Mouse (Mus musculus) kidney, postnatal 0 days (tissue): ENCODE measurements around the gene Hamp2. TPM values are rescaled to one million over a fixed set of nuclear protein-coding genes. Genes with fewer than 3 reads are reported as not detected.
A peak's percentile ranks its signal among the peaks of the same experiment; 100 is the strongest.

Experiments used
- ATAC-seq: fragments of 200-750 bp; cut with Nextera tagmentation; replicated peaks from 2 replicates; pipeline ENCODE4 v1.8.0; 2017; ENCODE audit warnings: low read depth, moderate number of reproducible peaks, moderate TSS enrichment, moderate library complexity; ENCODE audit not compliant: low FRiP score
- DNase-seq: peaks from one replicate; pipeline ENCODE4 v3.0.0-alpha.2; 2016; ENCODE audit warnings: low spot score
- H3K27ac ChIP-seq: fragments of 300-500 bp; sonication (generic); 2 replicates; pipeline ENCODE4 v1.5.1; 2014; ENCODE audit warnings: mild to moderate bottlenecking
- H3K27me3 ChIP-seq: fragments of 300-500 bp; sonication (generic); 2 replicates; pipeline ENCODE4 v1.6.1; 2014; ENCODE audit warnings: low read length, mixed read lengths; ENCODE audit not compliant: insufficient read depth
- H3K36me3 ChIP-seq: fragments of 300-500 bp; sonication (generic); 2 replicates; pipeline ENCODE4 v1.6.1; 2014; ENCODE audit warnings: low read length, mixed read lengths; ENCODE audit not compliant: insufficient read depth
- H3K4me1 ChIP-seq: fragments of 300-500 bp; sonication (generic); replicated peaks from 2 replicates; pipeline ENCODE4 v1.6.1; 2014; ENCODE audit warnings: antibody characterized with exemption, low read length, mixed read lengths; ENCODE audit not compliant: insufficient read depth
- H3K4me2 ChIP-seq: fragments of 300-500 bp; sonication (generic); 2 replicates; pipeline ENCODE4 v1.6.1; 2014; ENCODE audit warnings: mild to moderate bottlenecking, low read length, moderate library complexity, mixed read lengths
- H3K4me3 ChIP-seq: fragments of 300-500 bp; sonication (generic); replicated peaks from 2 replicates; pipeline ENCODE4 v1.5.1; 2014; ENCODE audit warnings: low read depth, low read length
- H3K9ac ChIP-seq: fragments of 300-500 bp; sonication (generic); 2 replicates; pipeline ENCODE4 v1.6.1; 2014; ENCODE audit warnings: low read depth, low read length
- H3K9me3 ChIP-seq: fragments of 300-500 bp; sonication (generic); replicated peaks from 2 replicates; pipeline ENCODE4 v1.6.1; 2016; ENCODE audit warnings: low read length, inconsistent platforms, mixed read lengths
- CTCF ChIP-seq: IDR thresholded peaks from 2 replicates; pipeline ENCODE4 v1.5.1; 2016; ENCODE audit warnings: antibody characterized with exemption, low read depth, mild to moderate bottlenecking, moderate library complexity
- WGBS: fragments of 180-500 bp; shearing (Covaris S2); extraction: QIAGEN DNeasy Blood & Tissue Kit; methylation state at CpG from one replicate; pipeline ENCODE4 v1.1.7; 2014; 5-methylcytosine and 5-hydroxymethylcytosine counted together
- polyA plus RNA-seq: library from polyadenylated mRNA; unstranded; fragments of >200 nt; fragmentation: Nextera tagmentation; extraction: Ambion mirVana; gene quantifications from 2 replicates; pipeline ENCODE4 v1.2.1, GENCODE M21; 2015

Gene Hamp2
- polyA plus RNA-seq, 1 experiment from 2014 or later, result not detected

DNA sequence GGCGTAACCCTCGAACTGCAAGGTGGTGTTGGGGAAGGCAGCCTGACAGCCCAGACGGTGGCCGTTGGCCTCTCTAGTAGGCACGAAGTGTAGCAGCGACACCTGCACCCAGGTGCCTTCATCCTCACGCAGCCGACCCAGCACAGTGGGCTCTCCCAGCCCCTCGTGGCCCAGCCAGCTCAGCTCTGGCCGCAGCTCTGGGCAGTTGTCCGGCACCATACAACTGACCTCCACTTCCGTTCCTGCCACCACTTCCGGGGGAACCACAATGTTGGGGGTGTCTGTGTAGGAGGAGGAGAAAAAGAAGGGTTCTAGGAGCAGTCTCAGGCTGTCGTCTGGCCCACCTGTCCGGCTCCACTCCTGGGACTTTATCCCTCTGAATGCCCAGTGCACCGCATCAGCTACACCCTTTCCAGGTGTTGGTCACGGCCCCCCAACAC is 15.5 kb downstream of the Hamp2 start:
- TF ChIP-seq CTCF, result no peak

DNA sequence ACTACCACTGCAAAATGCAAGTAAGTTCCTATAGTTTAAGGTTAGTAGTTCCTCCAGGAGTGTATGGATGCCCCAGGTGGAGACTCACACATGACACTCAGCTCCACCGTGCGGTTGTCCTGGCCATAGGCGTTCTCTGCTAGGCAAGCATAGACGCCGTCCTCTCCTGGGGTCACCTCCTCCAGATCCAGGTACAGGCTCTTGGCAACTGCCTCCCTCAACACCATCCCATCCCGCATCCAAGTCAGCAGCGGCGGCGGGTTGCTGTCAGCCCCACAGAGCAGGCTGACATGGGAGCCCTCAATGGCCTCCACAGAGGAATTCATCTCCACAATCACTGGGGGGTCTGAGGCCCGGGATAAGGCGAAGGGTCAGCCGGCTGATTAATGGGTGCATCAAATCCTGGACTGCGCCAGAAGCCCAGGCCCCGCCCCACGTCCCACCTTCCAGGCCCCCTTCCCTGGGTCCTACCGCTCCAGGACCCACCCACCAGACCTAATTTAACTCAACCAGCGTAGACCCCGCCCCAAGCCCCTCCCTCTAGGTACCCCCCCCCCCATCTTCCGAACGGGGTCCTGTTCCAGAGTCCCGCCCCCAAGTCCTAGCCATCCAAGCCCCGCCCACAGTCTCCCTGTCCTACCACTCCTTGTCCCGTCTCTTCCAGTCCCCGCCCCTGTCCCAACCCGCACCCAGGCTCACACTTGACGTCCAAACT is 16.0 kb downstream of the Hamp2 start:
- Histone ChIP-seq H3K4me3 (peak overlapping the region; percentile 17; the same call in 1 of the 2 replicates), H3K4me1 (0 out of 2 replicates have a peak, but pooled peaks cover 8% of the 10 kb centered on the region), H3K36me3 (no peaks in the 10 kb centered on the region), H3K27ac (no peak overlapping the region), H3K9ac (no peak overlapping the region), H3K27me3 (no peaks in the 10 kb centered on the region), H3K9me3 (no peaks in the 10 kb centered on the region), H3K4me2 (peak overlapping the region; percentile 59)
- peak; percentile 61 for ATAC-seq
- peak; percentile 71 for DNase-seq
- 2% methylated on average over 26 of the region's 26 CpGs for WGBS
- peak; percentile 11; the same call in 1 of the 2 replicates for TF ChIP-seq CTCF

More for the DNA sequence above, 15.5 kb downstream of the Hamp2 start:
- peak overlapping the region; percentile 59 for H3K4me2 ChIP-seq
- no peaks in the 10 kb centered on the region for H3K9me3 ChIP-seq
- H3K27me3 ChIP-seq, result no peaks in the 10 kb centered on the region
- H3K4me3 ChIP-seq, result peak overlapping the region; percentile 17; the same call in 1 of the 2 replicates
- WGBS, result 17% methylated on average over 16 of the region's 17 CpGs
- ATAC-seq, result 0 out of 2 replicates have a peak, but pooled peaks have one; percentile 14
- DNase-seq, result no peak
- 0 out of 2 replicates have a peak, but pooled peaks cover 8% of the 10 kb centered on the region for H3K4me1 ChIP-seq
- no peak overlapping the region for H3K9ac ChIP-seq
- no peaks in the 10 kb centered on the region for H3K36me3 ChIP-seq
- no peak overlapping the region for H3K27ac ChIP-seq

DNA sequence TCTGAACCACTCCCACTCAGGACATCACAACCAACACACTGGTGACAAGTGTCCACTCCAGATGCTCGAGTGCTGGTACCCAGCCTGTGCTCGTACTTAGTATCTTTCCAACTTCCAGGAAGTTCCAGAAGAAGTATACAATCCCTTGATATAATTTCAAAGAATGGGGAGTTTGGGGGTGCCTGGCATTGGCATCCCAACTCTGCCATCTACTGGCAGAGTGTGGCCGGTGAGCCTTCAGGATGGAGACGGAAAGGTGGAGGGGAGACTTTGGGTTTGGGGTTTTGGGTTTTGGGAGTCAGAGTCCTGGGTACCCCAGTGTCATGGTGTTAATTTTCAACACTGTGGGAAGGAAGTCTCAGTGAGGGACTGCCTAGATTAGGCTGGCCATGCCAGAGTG is 20.4 kb downstream of the Hamp2 start:
- H3K27me3 ChIP-seq, result no peaks in the 10 kb centered on the region
- H3K4me2 ChIP-seq, result no peak overlapping the region
- ATAC-seq (no peak), DNase-seq (peak; percentile 29)
- peaks cover 8% of the 10 kb centered on the region; the same call in 1 of the 2 replicates for H3K4me1 ChIP-seq
- H3K27ac ChIP-seq, result no peak overlapping the region
- H3K4me3 ChIP-seq, result no peak overlapping the region
- H3K9me3 ChIP-seq, result no peaks in the 10 kb centered on the region
- WGBS, result 42% methylated on average over 4 of the region's 4 CpGs
- no peaks in the 10 kb centered on the region for H3K36me3 ChIP-seq
- TF ChIP-seq CTCF, result peak; percentile 73
- H3K9ac ChIP-seq, result no peak overlapping the region

DNA sequence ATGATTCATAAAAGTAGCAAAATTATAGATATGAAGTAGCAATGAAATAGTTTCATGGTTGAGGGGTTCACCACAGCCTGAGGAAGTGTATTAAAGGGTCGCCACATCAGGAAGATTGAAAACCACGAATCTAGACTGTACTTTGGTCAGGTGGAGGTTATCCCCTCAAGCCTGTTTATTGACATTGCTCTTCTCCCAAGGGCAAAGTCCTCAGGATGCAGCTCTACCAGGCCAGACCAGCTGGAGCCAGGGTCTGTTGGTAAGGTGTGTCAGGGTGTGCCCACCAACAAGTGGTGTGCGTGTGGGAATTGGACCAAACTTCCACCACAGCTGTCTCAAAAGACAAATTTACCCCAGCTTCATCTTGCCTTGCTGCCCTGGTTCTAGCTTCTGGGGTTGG is 29.3 kb downstream of the Hamp2 start:
- Histone ChIP-seq H3K36me3 (no peaks in the 10 kb centered on the region), H3K4me2 (no peak overlapping the region), H3K4me3 (no peak overlapping the region), H3K27ac (no peak overlapping the region), H3K9me3 (no peaks in the 10 kb centered on the region), H3K4me1 (no peaks in the 10 kb centered on the region; the same call in 1 of the 2 replicates), H3K27me3 (no peaks in the 10 kb centered on the region), H3K9ac (no peak overlapping the region)
- DNase-seq, result no peak
- no peak for TF ChIP-seq CTCF
- WGBS, result 78% methylated on average over 3 of the region's 3 CpGs
- no peak for ATAC-seq

DNA sequence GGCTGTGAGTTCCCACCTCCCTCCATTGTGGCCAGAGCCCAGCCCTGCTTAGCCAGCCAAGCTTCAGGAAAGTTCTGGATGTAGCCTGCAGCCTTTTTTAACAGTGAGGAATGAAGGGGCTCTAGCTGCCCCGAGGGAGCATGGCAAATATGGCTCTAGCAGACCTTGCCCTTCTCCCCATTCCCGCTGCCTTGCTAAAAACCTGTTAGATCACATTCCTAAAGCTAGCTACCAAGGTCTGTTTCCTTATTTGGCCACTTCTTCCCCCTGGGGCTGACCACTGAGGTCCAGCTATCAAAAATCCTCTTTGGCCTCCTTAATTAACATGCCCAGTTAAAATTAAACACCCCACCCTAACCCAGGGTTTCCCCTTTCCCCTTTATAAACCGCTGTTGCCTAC is 32.0 kb downstream of the Hamp2 start:
- Histone ChIP-seq H3K4me3 (no peak overlapping the region), H3K4me1 (no peaks in the 10 kb centered on the region), H3K36me3 (no peaks in the 10 kb centered on the region), H3K27me3 (no peaks in the 10 kb centered on the region), H3K9ac (no peak overlapping the region), H3K27ac (peak overlapping the region; percentile 68), H3K9me3 (no peaks in the 10 kb centered on the region), H3K4me2 (no peak overlapping the region)
- DNase-seq (peak; percentile 28), ATAC-seq (peak; percentile 54; the same call in 1 of the 2 replicates)
- 37% methylated on average over 3 of the region's 3 CpGs for WGBS
- no peak for TF ChIP-seq CTCF

DNA sequence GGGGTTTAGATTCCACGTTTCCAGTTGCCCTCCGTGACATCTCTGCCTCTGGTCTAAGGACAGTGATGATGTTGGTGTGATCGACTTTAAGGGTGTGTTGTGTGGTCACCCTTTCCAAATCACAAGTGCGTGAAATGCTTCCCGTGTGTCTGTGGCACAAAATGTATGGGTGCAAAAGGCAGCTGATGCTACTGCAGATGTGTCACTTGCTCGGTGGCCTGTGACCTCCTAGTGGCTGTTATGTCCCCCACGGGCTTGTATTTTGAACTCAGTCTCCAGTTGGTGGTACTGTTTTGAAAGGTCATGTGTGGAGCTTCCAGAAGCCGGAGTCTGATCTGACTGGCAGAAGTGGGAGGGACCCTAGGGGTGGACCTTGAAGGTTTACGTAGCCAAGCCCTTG is 32.7 kb downstream of the Hamp2 start:
- TF ChIP-seq CTCF, result no peak
- Histone ChIP-seq H3K9me3 (no peaks in the 10 kb centered on the region), H3K9ac (no peak overlapping the region), H3K4me2 (no peak overlapping the region), H3K36me3 (no peaks in the 10 kb centered on the region), H3K4me1 (no peaks in the 10 kb centered on the region), H3K27ac (no peak overlapping the region), H3K27me3 (no peaks in the 10 kb centered on the region), H3K4me3 (no peak overlapping the region)
- DNase-seq (no peak), ATAC-seq (no peak; the same call in 1 of the 2 replicates)
- WGBS, result 70% methylated on average over 9 of the region's 9 CpGs
